Mouse (Mus musculus) embryonic facial prominence, embryonic 13.5 days (tissue): ENCODE measurements around the gene Gm20920. TPM values are rescaled to one million over a fixed set of nuclear protein-coding genes. Genes with fewer than 3 reads are reported as not detected.
"Not testable (repeated sequence)": the region's sequence is repeated elsewhere in the genome, so short reads cannot be mapped to it uniquely, and the experiment has no call there.

ENCODE experiments used
- ATAC-seq: fragments of 200-750 bp; cut with Nextera tagmentation; 2 replicates; pipeline ENCODE4 v1.8.0; 2017; ENCODE audit warnings: low read depth; ENCODE audit not compliant: insufficient number of reproducible peaks, insufficient read depth, low FRiP score, low TSS enrichment
- H3K27ac ChIP-seq: fragments of 300-500 bp; sonication (generic); 2 replicates; pipeline ENCODE4 v1.5.1; 2015; ENCODE audit warnings: moderate library complexity, mild to moderate bottlenecking, inconsistent platforms
- H3K27me3 ChIP-seq: fragments of 300-500 bp; sonication (generic); 2 replicates; pipeline ENCODE4 v1.6.1; 2015; ENCODE audit warnings: mild to moderate bottlenecking, inconsistent platforms
- H3K36me3 ChIP-seq: fragments of 300-500 bp; sonication (generic); 2 replicates; pipeline ENCODE4 v1.6.1; 2015; ENCODE audit warnings: mild to moderate bottlenecking, inconsistent platforms
- H3K4me1 ChIP-seq: fragments of 300-500 bp; sonication (generic); 2 replicates; pipeline ENCODE4 v1.6.1; 2015; ENCODE audit warnings: inconsistent platforms
- H3K4me2 ChIP-seq: fragments of 300-500 bp; sonication (generic); 2 replicates; pipeline ENCODE4 v1.6.1; 2015; ENCODE audit warnings: moderate library complexity, mild to moderate bottlenecking, inconsistent platforms
- H3K4me3 ChIP-seq: fragments of 300-500 bp; sonication (generic); 2 replicates; pipeline ENCODE4 v1.5.1; 2015; ENCODE audit warnings: mild to moderate bottlenecking, inconsistent platforms
- H3K9ac ChIP-seq: fragments of 300-500 bp; sonication (generic); 2 replicates; pipeline ENCODE4 v1.6.1; 2015; ENCODE audit warnings: mild to moderate bottlenecking, inconsistent platforms
- H3K9me3 ChIP-seq: fragments of 300-500 bp; sonication (generic); 2 replicates; pipeline ENCODE4 v1.6.1; 2016; ENCODE audit warnings: inconsistent platforms
- WGBS: fragments of 180-500 bp; shearing (Covaris S2); methylation state at CpG from one replicate; pipeline ENCODE4 v1.1.7; 2015; ENCODE audit warnings: mixed read lengths; 5-methylcytosine and 5-hydroxymethylcytosine counted together
- polyA plus RNA-seq: library from polyadenylated mRNA; unstranded; fragments of >200 nt; fragmentation: Nextera tagmentation; extraction: Ambion mirVana; gene quantifications from 2 replicates; pipeline ENCODE4 v1.2.1, GENCODE M21; 2015

Gene Gm20920
- polyA plus RNA-seq, result not detected in 2 replicates

- H3K36me3 ChIP-seq, H3K27me3 ChIP-seq, H3K27ac ChIP-seq, ATAC-seq, H3K4me1 ChIP-seq, H3K9ac ChIP-seq, H3K4me3 ChIP-seq, H3K4me2 ChIP-seq, H3K9me3 ChIP-seq: not testable (repeated sequence)
- no CpG with 5 or more reads among the region's 6 CpGs for WGBS
Measured at GRCm38 (mm10) chrY:51851820-51852219, at the start of gene Gm20920. TSS of gene Gm20920 (plus strand) at chrY:51852120.
